Mouse (Mus musculus): ENCODE data around the gene Ezh1.

- TF ChIP-seq GATA1 (IDR thresholded peaks at IDR 0.05; ENCODE audit: borderline replicate concordance, low read length) (no peak), FLI1 (IDR thresholded peaks at IDR 0.05; ENCODE audit: low read length) (no peak)
Measured at GRCm38 (mm10) chr11:101152825-101153224, 73.4 kb downstream of the Ezh1 start.

Data from megakaryocyte, embryonic 14.5 days (primary cell).